Mouse (Mus musculus) G1E-ER4 (cell line): ENCODE measurements around the gene Polr2j. TPM values are rescaled to one million over a fixed set of nuclear protein-coding genes. Genes with fewer than 3 reads are reported as not detected.

Experiments used
- GATA1 ChIP-seq: IDR thresholded peaks from one replicate; pipeline ENCODE4 v1.8.0; 2012; ENCODE audit warnings: low read length, inconsistent platforms
- polyA plus RNA-seq: library from polyadenylated mRNA; stranded (reverse); fragments of >175 nt; gene quantifications from 2 replicates; pipeline ENCODE4 v1.2.3, GENCODE M21; 2012

Polr2j gene
- polyA plus RNA-seq = 79.4 and 104 TPM in 2 replicates

- no peak for TF ChIP-seq GATA1
These were observed at the start of gene Polr2j for GRCm38 (mm10) chr5:136115891-136116783. Gene Polr2j, plus strand, starts transcription at chr5:136116631.

GRCm38 (mm10) chr5:136069411-136069810, 47.0 kb upstream of the Polr2j start:
- TF ChIP-seq GATA1 = no peak

- no peak for TF ChIP-seq GATA1
These were observed 43.4 kb upstream of the Polr2j start for GRCm38 (mm10) chr5:136073051-136073450.

- no peak for TF ChIP-seq GATA1
These were observed 42.9 kb upstream of the Polr2j start for GRCm38 (mm10) chr5:136073526-136073925.

- no peak for TF ChIP-seq GATA1
These were observed 41.4 kb upstream of the Polr2j start for GRCm38 (mm10) chr5:136075076-136075475.

GRCm38 (mm10) chr5:136076284-136076683, 40.1 kb upstream of the Polr2j start:
- no peak for TF ChIP-seq GATA1

- no peak for TF ChIP-seq GATA1
These were observed 39.4 kb upstream of the Polr2j start for GRCm38 (mm10) chr5:136077001-136077550.

- no peak for TF ChIP-seq GATA1
These were observed 38.3 kb upstream of the Polr2j start for GRCm38 (mm10) chr5:136078136-136078535.

- TF ChIP-seq GATA1 = no peak
These were observed 34.1 kb upstream of the Polr2j start for GRCm38 (mm10) chr5:136082345-136082744.

- TF ChIP-seq GATA1 = no peak
These were observed 32.7 kb upstream of the Polr2j start, which contains the start of gene Rasa4 for GRCm38 (mm10) chr5:136083669-136084107. Gene Rasa4, plus strand, starts transcription at chr5:136083916.

GRCm38 (mm10) chr5:136084144-136084881, 32.1 kb upstream of the Polr2j start:
- TF ChIP-seq GATA1 = no peak

- TF ChIP-seq GATA1 = no peak
These were observed 31.4 kb upstream of the Polr2j start for GRCm38 (mm10) chr5:136084891-136085651.

- TF ChIP-seq GATA1 = no peak
These were observed 30.1 kb upstream of the Polr2j start for GRCm38 (mm10) chr5:136086290-136086689.

- no peak for TF ChIP-seq GATA1
These were observed 27.4 kb upstream of the Polr2j start for GRCm38 (mm10) chr5:136088821-136089575.
